In genomic region chr19:22631316-22631715, GRCm38 (mm10) we compare ENCODE assay signal across 10 mouse cellular contexts.
DNase-seq lines count a peak whose midpoint lies in the region; ATAC-seq and TF ChIP-seq lines count a peak whose summit lies in the region.
"Had no signal": no experiment of that assay in that cellular context is flagged by ENCODE, and none has a peak within 500 bp of the region (broad histone marks: within the 10 kb centered on the region; RNA-seq: fewer than 3 reads in every experiment).

No protein-coding gene starts in this region.

- no peak overlapping the region for H3K27ac ChIP-seq in forebrain, embryonic 14.5 days (ENCODE audit: low read depth, low read length)
- H3K27ac ChIP-seq in forebrain, embryonic 10.5 days: no peak overlapping the region
- no peak overlapping the region for H3K27ac ChIP-seq in limb, embryonic 10.5 days
- H3K27ac ChIP-seq in thymus, adult 2 months (ENCODE audit: control insufficient read depth, insufficient read depth, low read length): no peak overlapping the region
- H3K27ac ChIP-seq: embryonic facial prominence, embryonic 15.5 days; limb, embryonic 12.5 days had no signal

- no peaks in the 10 kb centered on the region for H3K27me3 ChIP-seq in forebrain, embryonic 14.5 days (replicated peaks; ENCODE audit: control insufficient read depth, insufficient read depth, low read length)
- H3K27me3 ChIP-seq in forebrain, embryonic 10.5 days (ENCODE audit: poor library complexity, severe bottlenecking): no peaks in the 10 kb centered on the region
- H3K27me3 ChIP-seq in limb, embryonic 10.5 days (ENCODE audit: low read depth, poor library complexity, severe bottlenecking): no peaks in the 10 kb centered on the region
- no peaks in the 10 kb centered on the region for H3K27me3 ChIP-seq in thymus, adult 2 months (ENCODE audit: control insufficient read depth, insufficient read depth, low read length)
- H3K27me3 ChIP-seq: embryonic facial prominence, embryonic 15.5 days; limb, embryonic 12.5 days had no signal

- H3K4me1 ChIP-seq in forebrain, embryonic 14.5 days (ENCODE audit: control insufficient read depth, insufficient read depth, low read length): no peaks in the 10 kb centered on the region
- H3K4me1 ChIP-seq in forebrain, embryonic 10.5 days: peaks cover 14% of the 10 kb centered on the region
- H3K4me1 ChIP-seq in limb, embryonic 10.5 days: peaks cover 3% of the 10 kb centered on the region; the same call in 1 of the 2 replicates
- H3K4me1 ChIP-seq in thymus, adult 2 months (replicated peaks; ENCODE audit: control insufficient read depth, insufficient read depth, low read length): no peaks in the 10 kb centered on the region
- H3K4me1 ChIP-seq: embryonic facial prominence, embryonic 15.5 days; limb, embryonic 12.5 days had no signal

- no peak overlapping the region for H3K9ac ChIP-seq in forebrain, embryonic 14.5 days (ENCODE audit: low read length)
- H3K9ac ChIP-seq: embryonic facial prominence, embryonic 15.5 days; limb, embryonic 12.5 days had no signal

- no peaks in the 10 kb centered on the region for H3K36me3 ChIP-seq in forebrain, embryonic 14.5 days (ENCODE audit: control insufficient read depth, insufficient read depth, low read length)
- no peaks in the 10 kb centered on the region for H3K36me3 ChIP-seq in forebrain, embryonic 10.5 days (replicated peaks)
- no peaks in the 10 kb centered on the region for H3K36me3 ChIP-seq in limb, embryonic 10.5 days
- H3K36me3 ChIP-seq in thymus, adult 2 months (ENCODE audit: control insufficient read depth, insufficient read depth, low read length): no peaks in the 10 kb centered on the region
- H3K36me3 ChIP-seq: embryonic facial prominence, embryonic 15.5 days; limb, embryonic 12.5 days had no signal

- WGBS in forebrain, embryonic 14.5 days: 84% methylated on average over 6 of the region's 6 CpGs
- WGBS in forebrain, embryonic 10.5 days: 91% methylated on average over 6 of the region's 6 CpGs
- 63% methylated on average over 6 of the region's 6 CpGs for WGBS in limb, embryonic 10.5 days
- 79% methylated on average over 6 of the region's 6 CpGs for WGBS in thymus, adult 2 months

- no peak for TF ChIP-seq POLR2A in thymus, adult 2 months (IDR thresholded peaks at IDR 0.05; ENCODE audit: control insufficient read depth, extremely low read depth, insufficient read depth, low read length, poor library complexity)

- no peaks in the 10 kb centered on the region for H3K9me3 ChIP-seq in forebrain, embryonic 14.5 days (replicated peaks; ENCODE audit: control insufficient read depth, low read length)
- H3K9me3 ChIP-seq in forebrain, embryonic 10.5 days: no peaks in the 10 kb centered on the region
- H3K9me3 ChIP-seq in limb, embryonic 10.5 days (replicated peaks): no peaks in the 10 kb centered on the region
- H3K9me3 ChIP-seq: embryonic facial prominence, embryonic 15.5 days; limb, embryonic 12.5 days had no signal

- TF ChIP-seq CTCF in thymus, adult 2 months (IDR thresholded peaks at IDR 0.05; ENCODE audit: borderline replicate concordance, control insufficient read depth, extremely low read depth, insufficient read depth, low read length, poor library complexity): no peak

- ATAC-seq in forebrain, embryonic 14.5 days: no peak

- no peak overlapping the region for H3K4me3 ChIP-seq in forebrain, embryonic 14.5 days (ENCODE audit: low read depth, low read length)
- H3K4me3 ChIP-seq in forebrain, embryonic 10.5 days: no peak overlapping the region
- H3K4me3 ChIP-seq in limb, embryonic 10.5 days: no peak overlapping the region
- H3K4me3 ChIP-seq in thymus, adult 2 months (ENCODE audit: control insufficient read depth, insufficient read depth, low read length): no peak overlapping the region
- H3K4me3 ChIP-seq: embryonic facial prominence, embryonic 15.5 days; limb, embryonic 12.5 days had no signal

- DNase-seq in forebrain, embryonic 14.5 days (ENCODE audit: low spot score): peak; percentile 25
- DNase-seq in forebrain, embryonic 10.5 days (ENCODE audit: extremely low spot score, low spot score): no peak
- peak; percentile 7 for DNase-seq in urinary bladder, postnatal 14 days (ENCODE audit: low spot score)
- DNase-seq in urinary bladder, adult 18-20 months (ENCODE audit: low spot score in 2 of 2): no peak
- DNase-seq in hindlimb bud, embryonic 11.5 days (ENCODE audit: extremely low spot score, low read depth, low spot score): peak; percentile 18
- DNase-seq in limb, embryonic 10.5 days (ENCODE audit: low spot score): peak; percentile 40
- no peak for DNase-seq in thymus, adult 2 months
- no peak for DNase-seq in spleen, postnatal 4 days (ENCODE audit: low spot score in 2 of 2)

- no peak overlapping the region for H3K4me2 ChIP-seq in forebrain, embryonic 14.5 days (ENCODE audit: low read length)
- H3K4me2 ChIP-seq: embryonic facial prominence, embryonic 15.5 days; limb, embryonic 12.5 days had no signal

Comparison
In these comparisons a context has a peak if more than half of its experiments do, and no peak if none do; other contexts are left out.
1. DNase-seq: peak in forebrain, embryonic 14.5 days (single experiment), urinary bladder, postnatal 14 days (single experiment), hindlimb bud, embryonic 11.5 days (single experiment) and limb, embryonic 10.5 days (single experiment); none in forebrain, embryonic 10.5 days (single experiment), urinary bladder, adult 18-20 months (0 of 2), thymus, adult 2 months (single experiment) and spleen, postnatal 4 days (0 of 2).